Mouse (Mus musculus) left cerebral cortex, adult 9 months (tissue): Measurements from ENCODE around the gene Fbxo34.
"Not testable (repeated sequence)": the region's sequence is repeated elsewhere in the genome, so short reads cannot be mapped to it uniquely, and the experiment has no call there.

Experiments
- DNase-seq, 2 experiments: peaks; one replicate each; pipeline ENCODE4 v3.0.0; 2022; ENCODE audit warnings: low spot score in 2 of 2

Fbxo34 gene

DNA sequence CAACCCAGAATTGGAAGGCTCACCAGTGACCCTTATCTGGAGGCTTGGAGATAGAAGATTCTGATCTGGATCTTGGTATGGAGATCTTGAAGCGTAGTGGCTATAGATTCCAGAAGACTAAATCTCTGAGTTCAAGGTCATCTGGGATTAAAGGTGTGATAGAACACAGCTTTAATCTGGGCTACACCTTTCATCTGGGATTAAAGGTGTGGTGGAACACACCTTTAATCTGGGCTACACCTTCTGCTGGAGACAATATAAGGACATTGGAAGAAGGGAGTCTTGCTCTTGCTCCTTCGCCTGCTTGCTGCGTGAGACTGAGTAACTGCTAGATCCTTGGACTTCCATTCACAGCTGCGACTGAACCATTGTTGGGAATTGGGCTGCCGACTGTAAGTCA lies at the start of gene Fbxo34:
Fbxo34 (plus strand) TSS at position 301 of the 400 bp plus-strand sequence.
- DNase-seq, result not testable (repeated sequence)

DNA sequence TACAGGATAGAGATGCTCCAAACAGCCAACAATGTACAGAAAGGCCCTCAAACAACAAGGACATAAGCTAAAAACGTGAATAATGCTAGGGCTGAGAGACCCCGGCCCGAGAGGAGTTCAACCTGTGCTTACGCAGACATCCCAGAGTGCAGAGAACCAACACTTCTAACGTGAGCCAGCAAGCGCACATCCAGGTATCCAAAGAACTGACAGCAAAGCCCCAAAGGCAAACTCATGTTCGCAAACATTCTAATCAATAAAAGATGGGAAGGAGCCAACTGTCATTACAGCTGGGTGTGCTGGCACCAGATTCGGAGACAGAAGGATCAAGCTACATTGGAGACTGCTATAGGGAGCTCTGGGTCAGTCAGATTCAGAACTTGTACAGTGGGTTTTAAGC lies 47.5 kb upstream of the Fbxo34 start:
- no peak for DNase-seq

DNA sequence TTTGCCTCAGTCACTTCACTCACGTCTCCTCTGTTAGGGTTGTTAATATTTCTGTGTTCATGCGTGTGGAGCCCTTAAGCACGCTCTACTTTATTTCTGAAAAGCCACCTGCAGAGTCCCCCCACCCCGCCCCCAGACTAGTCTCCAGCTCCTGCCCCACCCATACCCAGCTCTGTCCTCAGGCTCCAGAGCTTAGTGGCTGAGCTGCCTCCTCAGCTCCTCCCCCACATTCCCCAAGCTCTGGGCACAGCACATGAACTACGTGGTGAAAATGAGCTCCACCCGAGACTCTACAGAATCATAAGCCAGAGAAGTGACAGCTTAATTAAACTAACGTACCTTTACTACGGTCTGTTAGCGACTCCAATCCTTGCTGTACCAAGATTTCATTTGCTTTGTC lies 44.2 kb upstream of the Fbxo34 start:
- no peak for DNase-seq

DNA sequence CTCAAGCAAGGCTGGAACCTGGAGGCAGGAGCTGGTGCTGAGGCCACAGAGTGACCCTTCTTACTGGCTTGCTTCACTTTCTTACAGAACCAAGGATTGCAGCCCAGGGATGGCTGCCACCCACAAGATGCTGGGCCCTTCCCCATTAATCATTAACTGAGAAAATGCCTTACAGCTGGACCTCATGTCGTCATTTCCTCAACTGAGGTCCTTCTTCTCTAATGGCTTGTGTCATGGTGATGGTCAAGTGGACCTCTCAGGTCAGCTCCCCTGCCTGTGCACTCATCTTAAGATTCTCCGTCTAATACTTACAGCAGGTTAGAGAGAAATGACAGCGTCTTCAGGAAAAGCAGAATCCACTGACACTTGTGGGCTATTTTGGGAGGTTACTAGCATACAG lies 32.9 kb upstream of the Fbxo34 start:
- no peak for DNase-seq

DNA sequence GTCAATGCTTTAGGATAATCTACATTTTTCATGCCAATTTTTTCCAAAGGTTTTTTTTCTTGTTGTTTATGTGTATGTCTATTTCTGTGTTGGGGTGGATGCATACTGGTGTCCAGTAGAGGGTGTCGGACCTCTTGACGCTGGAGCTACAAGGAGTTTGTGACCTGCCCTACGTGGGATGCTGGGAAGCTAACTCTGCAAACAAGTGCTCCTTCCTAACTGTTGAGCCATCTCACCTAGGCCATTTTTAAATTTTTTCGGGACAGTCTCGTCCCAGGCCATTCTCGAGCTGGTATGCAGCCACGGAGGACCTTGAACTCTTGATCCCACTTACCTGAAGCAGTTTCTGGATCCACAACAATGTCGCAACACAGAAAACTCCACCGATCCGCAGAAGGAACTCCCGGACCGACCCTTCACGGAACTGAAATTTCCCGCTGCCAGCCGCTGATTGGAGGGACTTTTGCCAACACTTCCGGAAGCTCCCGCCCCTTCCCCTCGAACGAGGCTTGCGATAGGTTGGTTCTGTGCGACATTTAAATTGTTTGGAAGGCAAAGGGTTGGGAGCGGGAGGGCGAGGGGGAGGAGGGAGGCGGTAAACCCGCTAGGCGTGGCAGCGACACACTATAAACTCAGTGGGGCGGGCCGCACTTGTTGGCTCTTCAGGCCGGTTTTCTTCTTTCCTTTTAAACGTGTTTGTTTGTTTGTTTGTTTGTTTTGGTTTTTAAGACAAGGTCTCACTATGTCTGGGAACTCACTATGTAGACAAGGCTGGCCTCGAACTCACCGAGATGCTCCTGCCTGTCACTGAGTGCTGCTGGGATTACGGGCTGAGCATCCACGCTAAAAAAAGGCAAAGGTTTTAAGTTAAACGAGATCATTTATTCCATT lies 32.2 kb upstream of the Fbxo34 start, which contains the start of gene Dlgap5:
Dlgap5 (minus strand) TSS at position 633 of the 891 bp plus-strand sequence.
- peak; percentile 73 to 92 for DNase-seq

DNA sequence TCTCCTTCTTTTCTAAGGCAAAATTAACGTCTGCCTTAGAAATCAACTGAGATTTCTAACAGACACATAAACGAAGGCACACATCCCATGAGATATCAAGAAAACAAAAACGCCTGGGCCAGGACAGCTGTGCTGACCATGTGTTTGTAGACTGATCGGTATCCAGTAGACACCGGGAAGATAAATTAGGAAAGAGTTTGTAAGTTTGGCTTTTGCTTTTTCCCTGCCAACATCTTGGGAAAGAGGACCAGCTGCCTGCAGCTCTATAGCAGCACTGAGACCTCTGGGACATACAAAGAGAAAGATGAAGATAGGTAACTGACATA lies 31.6 kb upstream of the Fbxo34 start:
- no peak for DNase-seq

DNA sequence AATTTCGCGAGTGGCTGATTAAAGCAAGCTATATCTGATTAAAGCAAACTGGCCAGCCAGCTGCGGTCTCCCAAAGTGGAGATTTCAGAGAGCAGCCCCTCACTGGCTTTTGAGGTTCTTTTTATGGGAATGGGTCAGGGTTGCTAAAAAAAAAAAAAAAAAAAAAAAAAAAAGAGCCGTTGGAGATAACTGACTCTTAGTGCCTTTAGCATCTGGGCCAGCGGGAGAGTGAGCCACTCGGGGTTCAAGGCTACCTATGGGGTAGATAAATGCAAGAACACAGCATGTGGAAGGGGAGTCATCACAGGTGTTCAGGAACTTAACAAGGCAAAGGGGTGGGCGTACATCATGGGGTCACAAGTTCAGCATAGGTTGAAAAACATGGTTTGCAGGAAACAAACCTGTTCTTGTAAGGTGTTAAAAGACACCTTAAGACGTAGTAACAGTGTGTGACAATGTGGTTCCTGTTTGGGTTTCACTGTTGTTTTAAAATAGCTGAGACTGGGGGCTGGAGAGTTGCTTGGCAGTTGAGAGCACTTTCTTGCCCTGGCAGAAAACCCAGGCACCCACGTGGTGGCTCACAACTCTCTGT lies 31.1 kb upstream of the Fbxo34 start:
- no peak for DNase-seq

DNA sequence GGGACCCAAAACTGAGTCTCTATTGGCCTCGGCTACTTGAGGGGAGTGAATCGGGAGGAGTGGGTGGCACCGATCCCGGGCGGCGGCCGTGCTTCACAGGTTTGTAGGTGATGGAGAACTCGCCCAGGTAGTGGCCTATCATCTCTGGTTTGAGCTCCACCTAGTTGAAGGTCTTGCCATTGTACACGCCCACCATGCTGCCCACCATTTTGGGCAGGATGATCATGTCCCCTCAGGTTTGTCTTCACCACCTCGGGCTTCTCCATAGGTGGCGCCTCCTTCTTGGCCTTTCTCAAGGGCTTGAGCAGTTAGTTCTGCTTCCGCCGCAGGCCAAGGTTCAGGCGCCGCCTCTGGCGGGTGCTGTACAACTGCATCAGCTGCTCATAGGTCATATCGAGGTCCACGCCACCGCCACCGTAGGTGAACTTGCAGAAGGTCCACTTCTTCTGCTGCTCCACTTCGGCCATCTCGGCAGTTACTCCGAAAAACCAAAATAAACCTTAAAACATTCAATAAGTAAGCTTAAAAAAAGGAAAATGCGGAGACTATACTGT lies 30.4 kb upstream of the Fbxo34 start:
- no peak for DNase-seq

DNA sequence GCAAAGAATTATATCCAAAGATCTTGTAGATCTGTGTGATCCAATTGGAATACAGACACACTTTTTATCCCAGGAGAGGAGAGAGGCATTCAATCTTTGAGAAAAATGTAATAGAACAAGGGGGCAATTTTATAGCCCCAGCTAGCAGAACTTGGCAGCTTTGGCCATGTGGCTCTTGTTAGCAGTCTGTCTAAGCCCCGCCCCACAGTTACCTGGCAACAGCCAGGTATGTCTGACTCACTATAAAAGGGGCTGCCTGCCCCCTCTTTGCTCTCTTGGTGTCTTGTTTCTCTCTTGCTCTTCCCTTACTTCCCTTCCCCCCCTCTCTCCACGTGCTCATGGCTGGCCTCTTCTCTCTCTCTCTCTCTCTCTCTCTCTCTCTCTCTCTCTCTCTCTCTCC lies 28.6 kb upstream of the Fbxo34 start:
- DNase-seq, result no peak

DNA sequence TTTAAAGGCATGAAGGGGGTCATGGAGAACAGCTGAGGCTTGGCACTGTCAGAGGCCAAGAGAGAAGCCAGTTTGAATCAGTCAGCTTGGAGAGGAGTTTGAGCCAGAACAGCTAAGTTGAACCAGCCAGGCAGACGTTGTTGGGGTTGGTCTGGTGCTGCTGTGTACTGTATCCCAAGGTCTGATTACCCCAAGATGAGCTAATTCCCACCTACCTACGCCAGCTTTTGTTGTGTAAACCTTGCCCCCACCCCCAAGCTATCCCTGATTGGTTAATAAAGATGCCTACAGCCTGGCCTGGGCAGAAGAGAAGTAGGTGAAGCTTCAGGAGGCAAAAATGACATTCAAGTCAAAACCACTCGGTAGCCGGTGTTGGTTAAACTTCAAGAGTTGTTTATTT lies 27.8 kb upstream of the Fbxo34 start:
- no peak for DNase-seq

DNA sequence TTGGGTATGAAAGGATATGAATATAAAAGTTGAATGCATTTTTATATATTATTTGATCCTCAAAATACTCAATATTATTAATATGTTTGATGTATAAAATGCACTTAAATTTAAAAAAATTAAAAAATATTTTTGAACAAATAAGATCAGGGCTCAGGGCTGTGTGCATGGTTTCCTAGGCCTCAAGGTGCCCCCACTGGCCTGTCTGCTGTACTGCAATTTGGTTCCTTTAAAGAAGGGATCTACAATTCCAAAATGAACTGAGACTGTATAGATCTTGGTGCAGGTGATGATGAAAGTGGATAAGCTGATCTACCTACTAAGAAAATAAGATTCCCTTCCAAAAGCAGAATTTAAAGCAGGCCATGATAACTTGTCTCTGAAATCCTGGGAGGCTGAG lies 17.2 kb upstream of the Fbxo34 start:
- no peak for DNase-seq

DNA sequence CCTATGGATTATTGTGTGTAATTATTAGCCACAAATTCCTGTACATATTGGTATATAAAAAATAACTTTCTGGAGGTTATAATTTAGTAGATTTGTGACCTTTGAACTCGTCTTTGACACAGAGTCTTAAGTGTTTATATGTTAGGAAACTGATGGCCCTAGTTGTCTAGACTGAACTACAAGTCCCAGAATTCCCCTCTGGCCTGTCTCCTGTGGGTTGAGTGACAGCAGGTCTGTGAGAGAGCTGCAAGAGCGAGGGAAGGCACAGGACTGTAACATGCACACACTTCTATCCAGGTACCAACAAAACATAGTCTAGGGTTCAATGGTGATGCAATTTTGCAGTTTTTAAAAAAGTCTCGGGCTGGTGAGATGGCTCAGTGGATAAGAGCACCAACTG lies 11.3 kb upstream of the Fbxo34 start:
- no peak for DNase-seq

DNA sequence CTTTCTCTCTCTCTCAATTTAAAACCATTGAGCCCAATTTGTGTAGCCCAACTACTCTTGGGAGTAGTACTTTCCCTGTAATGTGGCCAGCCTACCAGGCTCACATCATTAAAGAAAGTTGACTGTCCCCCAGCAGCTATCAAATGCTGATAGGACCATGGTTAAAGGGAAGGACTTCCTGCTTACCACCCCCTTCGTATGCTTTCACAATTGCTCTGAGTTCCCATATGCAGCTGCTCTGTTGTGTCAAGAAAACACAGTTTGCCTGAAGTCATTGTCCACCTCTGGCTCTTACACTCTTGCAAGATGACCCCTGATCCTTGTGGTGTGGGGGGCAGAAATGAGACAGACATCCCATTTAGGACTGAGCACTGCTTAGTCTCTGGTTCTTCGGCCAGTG lies 5.3 kb upstream of the Fbxo34 start:
- DNase-seq, result no peak

DNA sequence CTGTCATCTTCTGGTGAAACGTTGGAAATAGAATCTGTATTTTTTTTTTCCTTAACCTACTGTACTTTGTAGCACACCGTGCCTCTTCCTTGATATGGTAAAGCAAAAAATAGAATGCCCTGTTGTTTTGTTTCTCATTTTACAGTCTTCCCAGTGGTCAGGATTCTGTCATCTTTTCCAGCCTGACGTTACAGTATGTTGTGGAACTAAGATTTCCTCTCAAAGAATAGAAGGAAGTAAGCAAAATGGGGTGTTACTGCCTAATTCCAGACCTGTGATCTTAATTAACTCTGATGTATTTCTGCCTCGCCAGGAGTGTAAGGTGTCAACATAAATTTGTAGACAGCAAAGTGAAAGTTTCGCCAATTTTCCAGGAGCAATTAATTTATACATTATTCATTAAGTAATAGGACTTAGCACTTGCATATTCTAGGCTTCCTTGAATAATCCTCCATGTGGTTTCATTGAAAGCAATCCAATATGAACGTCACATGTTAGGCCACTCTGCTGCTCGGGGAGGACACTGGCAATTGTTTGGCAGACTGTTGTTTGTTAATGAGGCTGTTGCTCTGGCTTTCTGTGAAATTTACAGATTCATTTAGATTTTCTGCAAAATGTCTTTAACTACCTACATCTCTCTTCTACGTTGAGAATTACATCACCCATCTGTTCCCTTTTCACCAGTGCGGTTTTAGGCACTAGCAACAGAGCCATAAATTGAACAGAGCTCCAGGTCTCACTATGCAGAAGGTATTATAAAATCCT lies 4.7 kb upstream of the Fbxo34 start:
- DNase-seq, result peak in 1 of 2 experiments; percentile 36

DNA sequence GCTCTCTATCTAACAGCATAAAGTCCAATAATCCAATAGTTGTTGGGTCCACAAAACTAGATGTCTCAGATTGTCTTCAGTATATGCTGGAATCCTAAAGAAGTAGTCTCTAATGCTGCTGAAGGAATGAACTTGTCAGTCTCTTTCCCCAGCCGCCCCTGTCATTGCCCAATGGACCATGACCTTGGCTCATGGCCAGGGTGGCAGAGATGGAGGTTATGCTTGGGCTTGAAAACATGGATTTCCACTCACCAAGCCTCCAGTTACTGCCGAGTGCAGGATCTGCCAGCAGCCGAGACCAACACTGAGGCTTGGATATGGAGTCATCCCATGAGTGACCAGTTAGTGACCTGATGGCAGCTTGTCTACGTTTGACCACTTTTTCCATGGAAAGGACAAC lies 9.3 kb downstream of the Fbxo34 start:
- DNase-seq, result no peak

DNA sequence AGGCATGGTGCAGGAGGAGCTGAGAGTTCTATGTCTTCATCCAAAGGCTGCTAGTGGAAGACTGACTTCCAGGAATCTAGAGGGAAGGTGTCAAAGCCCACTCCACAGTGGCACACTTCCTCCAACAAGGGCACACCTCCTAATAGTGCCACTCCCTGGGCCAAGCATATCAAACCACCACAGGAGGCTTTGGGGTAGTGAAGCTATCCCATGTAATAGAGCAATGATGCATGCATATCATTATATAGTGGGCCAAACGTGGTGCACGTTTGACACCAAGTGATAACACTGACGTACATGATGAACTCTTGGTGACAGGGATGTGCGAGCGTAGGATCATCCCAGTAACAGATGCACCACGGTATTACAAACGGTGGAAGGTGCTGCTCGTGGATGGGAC lies 11.8 kb downstream of the Fbxo34 start:
- DNase-seq, result no peak

DNA sequence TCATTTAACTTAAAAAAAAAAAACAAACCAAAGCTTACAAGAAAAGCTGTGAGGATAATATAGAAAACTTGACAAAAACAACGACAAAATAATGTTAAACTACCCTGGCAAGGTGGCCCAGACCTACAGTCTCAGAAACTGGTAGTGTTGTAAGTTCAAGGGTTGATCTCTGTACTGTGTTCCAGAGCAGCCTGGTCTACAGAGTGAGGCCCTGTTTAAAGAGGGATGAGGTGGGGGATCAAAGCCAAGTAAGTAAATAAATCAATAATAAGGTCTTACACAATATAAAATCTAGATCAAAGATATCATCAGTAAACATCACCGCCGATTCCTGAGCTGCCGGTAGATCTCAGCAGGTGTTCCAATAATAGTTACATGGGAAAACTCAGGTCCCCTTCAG lies 12.2 kb downstream of the Fbxo34 start:
- no peak for DNase-seq

DNA sequence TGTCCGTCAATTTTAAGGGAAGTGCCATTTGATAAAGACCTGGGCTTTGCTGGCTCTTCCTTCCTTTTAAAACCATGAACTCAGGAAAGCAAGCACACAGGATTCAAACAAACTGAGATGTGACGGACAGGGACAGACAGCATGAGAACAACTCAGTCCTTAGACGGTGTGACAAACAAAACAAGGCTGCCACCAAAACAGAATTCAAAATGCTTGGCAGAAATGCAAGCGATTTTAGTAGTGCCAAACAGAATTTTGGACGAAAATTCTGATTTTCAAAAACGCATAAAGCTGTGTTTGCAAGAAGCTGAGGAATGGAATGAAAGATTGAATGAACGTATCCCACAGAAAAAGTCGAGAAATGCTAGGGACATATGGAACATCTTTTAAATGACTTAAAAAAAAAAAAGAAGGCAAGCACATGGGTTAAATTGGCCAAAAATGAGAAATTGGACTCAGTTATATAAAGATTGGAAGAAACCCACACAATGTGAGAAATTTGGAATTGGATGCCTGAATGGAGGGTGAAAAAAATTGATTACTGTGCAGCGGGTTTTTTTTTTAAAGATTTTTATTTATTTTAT lies 12.7 kb downstream of the Fbxo34 start:
- no peak for DNase-seq

DNA sequence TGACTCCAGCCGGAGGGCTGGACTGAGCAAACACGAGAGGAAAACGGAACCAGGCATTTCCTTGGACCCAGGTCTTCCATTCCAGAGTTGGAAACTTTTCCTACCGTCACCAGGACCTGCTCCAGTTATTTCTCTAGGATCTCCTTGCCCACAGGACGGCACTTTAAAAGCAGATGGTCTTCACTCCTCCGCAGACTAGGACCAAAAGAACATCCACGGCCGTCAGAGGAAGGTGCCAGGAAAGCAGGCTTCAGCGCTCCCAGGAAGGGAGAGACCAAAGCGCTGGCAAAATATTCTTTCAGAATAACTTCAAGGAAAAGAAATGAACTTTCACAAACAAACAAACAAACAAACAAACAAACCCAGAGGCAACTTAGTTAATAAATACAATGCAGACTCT lies 14.2 kb downstream of the Fbxo34 start:
- DNase-seq, result peak in 1 of 2 experiments; percentile 49

DNA sequence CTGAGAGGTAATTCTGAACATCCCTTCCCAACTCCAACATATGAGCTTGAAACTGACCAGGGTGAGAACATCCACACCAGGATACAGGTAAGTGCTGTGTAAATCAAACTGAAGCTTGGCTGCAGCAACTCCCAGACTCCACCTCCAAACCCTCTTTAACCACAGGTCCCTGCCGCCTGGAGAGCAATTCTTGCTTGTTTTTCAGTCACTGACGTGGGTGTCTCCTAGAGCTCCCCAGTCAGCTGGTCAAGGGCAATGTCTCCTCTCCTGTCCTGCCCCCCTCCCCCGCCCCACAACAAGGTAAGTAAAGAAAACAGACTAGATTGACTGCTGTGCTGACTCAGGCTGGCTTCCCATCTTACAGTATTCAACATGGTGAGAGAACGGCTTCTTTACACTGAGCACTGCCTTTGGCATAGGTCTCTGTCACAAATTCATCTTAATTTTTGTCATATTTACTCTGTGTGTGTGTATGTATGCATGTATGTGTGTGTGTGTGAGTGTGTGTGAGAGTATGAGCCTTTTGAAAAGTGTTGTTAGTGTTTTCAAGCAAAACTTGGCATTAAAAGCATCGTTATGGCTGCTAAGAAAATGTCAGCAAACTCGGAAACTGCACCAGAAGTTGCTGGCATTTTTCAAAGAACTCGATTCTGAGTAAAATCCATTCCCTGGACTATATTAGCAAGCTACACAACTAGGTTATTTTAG lies 15.4 kb downstream of the Fbxo34 start:
- DNase-seq, result no peak

DNA sequence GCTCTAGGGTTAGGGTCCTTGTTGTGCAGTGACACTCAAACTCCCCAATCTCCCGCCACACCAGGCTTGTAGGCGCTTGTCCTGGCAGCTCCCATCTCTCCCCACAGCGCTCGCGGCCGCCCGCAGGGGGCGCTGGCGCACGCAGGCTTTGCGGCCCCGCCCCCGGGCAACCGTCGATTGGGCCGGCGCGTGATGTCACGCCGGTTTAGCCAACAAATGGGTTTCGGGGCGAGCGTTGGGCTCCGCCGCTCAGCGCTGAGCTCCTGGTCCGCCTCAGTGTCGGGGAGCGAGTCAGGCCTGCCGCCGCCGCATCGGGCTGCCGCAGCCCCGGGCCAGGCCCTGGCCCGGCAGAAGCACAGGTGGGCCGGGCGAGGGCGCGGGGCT lies 22.1 kb downstream of the Fbxo34 start:
- DNase-seq, result peak; percentile 83 to 97
